Mouse (Mus musculus) heart, postnatal 0 days (tissue): ENCODE measurements around the gene Gpatch4.

Experiments
- CTCF ChIP-seq: IDR thresholded peaks from 2 replicates; pipeline ENCODE4 v1.5.1; 2016; ENCODE audit warnings: antibody characterized with exemption, control low read depth, low read depth
- EP300 ChIP-seq: IDR thresholded peaks from 2 replicates; pipeline ENCODE4 v1.6.1; 2016; ENCODE audit warnings: antibody characterized with exemption, low read depth

GRCm38 (mm10) chr3:88000181-88000580, 42.7 kb upstream of the Gpatch4 start, which contains the start of gene Bcan:
- TF ChIP-seq CTCF (no peak), EP300 (no peak)
